Mouse (Mus musculus) testis, postnatal 14 days (tissue): ENCODE measurements around the gene Rln3.

ENCODE experiments used
- DNase-seq: peaks from one replicate; pipeline ENCODE4 v3.0.0; 2021; ENCODE audit warnings: low spot score

The Rln3 gene

DNA sequence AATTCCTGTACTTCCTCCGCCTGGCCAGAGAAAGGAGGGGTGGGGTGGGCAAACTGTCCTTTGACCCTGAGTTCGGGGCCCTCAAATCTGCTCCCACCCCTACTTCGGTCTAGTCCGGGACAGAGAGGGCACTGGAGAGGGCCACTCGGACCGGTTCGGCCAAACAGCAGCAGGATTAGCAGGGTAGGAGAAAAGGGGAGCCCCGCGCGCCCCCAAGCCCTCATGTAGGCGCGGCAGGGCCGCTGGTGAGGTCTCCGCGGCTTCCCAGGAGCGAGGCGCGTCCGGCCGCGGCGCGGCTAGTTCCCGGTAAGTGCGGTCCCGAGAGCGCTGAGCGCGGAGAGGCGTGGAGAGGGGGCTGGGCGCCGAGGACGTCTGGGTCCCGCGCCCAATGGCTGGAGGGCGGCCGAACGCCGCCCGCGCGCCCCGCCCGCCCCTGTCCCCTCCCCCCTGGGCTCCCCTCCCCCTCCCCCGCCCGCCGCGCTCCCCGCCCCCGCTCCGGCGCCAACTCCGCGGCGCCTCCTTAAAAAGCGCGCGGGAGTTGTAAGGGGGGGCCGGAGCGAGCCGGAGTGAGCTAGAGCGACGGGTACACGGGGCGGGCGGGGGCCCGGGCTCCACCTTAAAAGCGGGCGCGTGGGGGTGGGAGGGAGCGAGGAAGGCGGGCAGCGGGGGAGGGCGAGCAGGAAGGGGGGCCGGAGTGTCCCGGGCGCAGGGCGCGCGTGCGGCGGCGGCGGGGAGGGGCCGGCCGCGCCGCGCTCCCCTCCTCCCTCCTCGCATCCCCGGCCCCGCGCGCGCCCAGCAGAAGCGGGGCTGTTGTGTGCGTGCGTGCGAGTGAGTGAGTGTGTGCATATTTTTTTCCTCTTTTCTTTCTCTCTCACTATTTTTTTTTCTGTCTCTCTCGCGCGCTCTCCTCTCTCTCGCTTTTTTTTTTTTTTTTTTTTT is 48.0 kb downstream of the Rln3 start:
- DNase-seq, result peak; percentile 88

DNA sequence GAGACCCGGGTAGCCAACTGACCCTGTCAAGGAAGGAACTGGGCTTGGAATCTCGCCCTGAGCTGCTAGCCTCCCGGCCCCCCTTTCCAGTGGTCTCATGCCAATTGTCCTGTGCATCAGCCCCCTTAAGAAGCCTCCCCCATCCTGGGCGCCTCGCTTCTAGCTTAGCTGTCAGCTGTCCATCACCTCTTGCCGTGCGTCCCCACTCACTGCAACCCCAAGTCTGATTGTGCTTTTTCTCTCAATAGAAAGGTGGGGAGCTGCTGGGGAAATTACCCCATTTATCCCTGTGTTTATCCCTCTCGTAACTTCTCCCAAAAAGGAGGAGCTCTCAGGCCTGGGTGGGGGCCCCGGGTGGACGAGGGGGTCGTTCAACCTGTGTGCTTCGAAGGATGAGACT is 48.8 kb downstream of the Rln3 start:
- no peak for DNase-seq

- no peak for DNase-seq
These were observed 50.8 kb downstream of the Rln3 start for GRCm38 (mm10) chr8:83994030-83994429.
